In genomic region chr4:125512434-125512833, GRCm38 (mm10) we compare ENCODE assay signal across 22 mouse cellular contexts. TPM values are rescaled to one million over a fixed set of nuclear protein-coding genes. Genes with fewer than 3 reads are reported as not detected.
"Had no signal": no experiment of that assay in that cellular context is flagged by ENCODE, and none has a peak within 500 bp of the region (broad histone marks: within the 10 kb centered on the region; RNA-seq: fewer than 3 reads in every experiment).

No protein-coding gene starts in this region.

- H3K9me3 ChIP-seq: midbrain, embryonic 13.5 days; midbrain, embryonic 15.5 days; neural tube, embryonic 13.5 days; neural tube, embryonic 15.5 days had no signal

- DNase-seq: lung, adult 18-20 months; lung, embryonic 14.5 days; lung, postnatal 10 days; lung, postnatal 4 days; right cerebral cortex, adult 18-20 months; right cerebral cortex, postnatal 25 days; right cerebral cortex, postnatal 4 days; spleen, adult 18-20 months; thymus, adult 18-20 months; thymus, postnatal 14 days; thymus, postnatal 36 days had no signal

- ATAC-seq: midbrain, embryonic 13.5 days; midbrain, embryonic 15.5 days had no signal

- H3K27ac ChIP-seq: liver, embryonic 14.5 days; midbrain, embryonic 13.5 days; midbrain, embryonic 15.5 days; neural tube, embryonic 13.5 days; neural tube, embryonic 15.5 days had no signal

- H3K27me3 ChIP-seq: midbrain, embryonic 13.5 days; midbrain, embryonic 15.5 days had no signal

- H3K36me3 ChIP-seq: midbrain, embryonic 13.5 days; midbrain, embryonic 15.5 days; neural tube, embryonic 13.5 days; neural tube, embryonic 15.5 days had no signal

- H3K4me3 ChIP-seq: midbrain, embryonic 13.5 days; midbrain, embryonic 15.5 days; myocyte; neural tube, embryonic 13.5 days; neural tube, embryonic 15.5 days had no signal

- H3K9ac ChIP-seq: liver, embryonic 14.5 days; lung, embryonic 14.5 days; midbrain, embryonic 13.5 days; midbrain, embryonic 15.5 days; neural tube, embryonic 13.5 days; neural tube, embryonic 15.5 days had no signal

- H3K4me2 ChIP-seq: lung, embryonic 14.5 days; midbrain, embryonic 11.5 days; midbrain, embryonic 13.5 days; midbrain, embryonic 15.5 days; neural tube, embryonic 13.5 days; neural tube, embryonic 15.5 days had no signal

RNA-seq across cellular contexts. Expression of gene Grik3, which starts 21.9 kb away (rescaled TPM):
- total RNA-seq: megakaryocyte, adult 5-6 weeks; megakaryocyte-erythroid progenitor cell, adult 5-6 weeks had no signal
- polyA plus RNA-seq: liver, embryonic 16.5 days; lung, embryonic 14.5 days; lung, embryonic 16.5 days; myocyte had no signal
